Mouse (Mus musculus): ENCODE data around the gene 2410131K14Rik. TPM values are rescaled to one million over a fixed set of nuclear protein-coding genes. Genes with fewer than 3 reads are reported as not detected.

2410131K14Rik gene
- total RNA-seq, 2 experiments from 2014 or later, result 3.4 to 4.0 TPM

- intact Hi-C loops (cut with DNase I), result no loop called here
- DNase-seq, result no peak
Measured at GRCm38 (mm10) chr5:118260055-118260454, 15.0 kb downstream of the 2410131K14Rik start.

GRCm38 (mm10) chr5:118260642-118261041 is 15.6 kb downstream of the 2410131K14Rik start:
- intact Hi-C loops (cut with DNase I), result no loop called here
- DNase-seq, result no peak

GRCm38 (mm10) chr5:118261181-118261580 is 16.2 kb downstream of the 2410131K14Rik start:
- no peak for DNase-seq
- intact Hi-C loops (cut with DNase I), result no loop called here

DNA sequence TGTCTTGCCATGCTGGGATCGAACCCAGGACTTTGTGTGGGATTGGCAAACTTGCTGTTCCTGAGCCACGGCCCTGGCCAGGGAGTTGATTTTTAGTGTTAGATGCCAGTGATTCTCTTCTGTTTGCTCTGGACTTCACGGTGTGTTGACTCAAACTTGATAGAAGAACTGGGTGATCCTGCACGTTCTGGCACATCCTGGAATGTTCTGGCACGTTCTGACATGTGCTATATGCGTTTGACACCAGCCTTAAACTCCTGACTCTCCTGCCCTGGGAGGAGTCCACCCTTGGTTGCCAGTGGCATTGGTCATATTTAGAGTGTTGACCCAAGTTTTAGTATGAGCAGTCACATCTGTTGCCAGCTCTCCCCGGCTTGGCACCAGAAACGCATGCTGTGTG is 17.4 kb downstream of the 2410131K14Rik start:
- no peak for DNase-seq
- intact Hi-C loops (cut with DNase I), result no loop called here

DNA sequence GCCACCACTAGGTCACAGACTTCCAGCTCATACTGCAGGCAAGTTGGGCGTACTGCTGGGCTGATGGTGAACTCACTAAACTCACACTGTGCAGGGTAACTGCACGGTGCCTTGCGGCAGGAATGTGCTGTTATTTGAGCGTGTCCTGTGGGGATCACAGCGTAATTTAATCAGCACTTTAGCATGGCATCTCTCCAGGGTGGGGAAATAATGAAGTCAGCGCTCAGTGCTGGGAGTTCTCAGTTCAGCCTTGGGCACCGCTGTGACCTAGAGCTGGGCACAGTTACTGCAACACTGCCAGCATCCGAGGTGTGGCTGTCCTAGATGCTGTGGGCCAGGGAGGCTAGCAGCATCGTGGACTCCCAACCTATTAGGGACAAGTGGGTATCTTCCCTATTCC is 19.3 kb downstream of the 2410131K14Rik start:
- intact Hi-C loops (cut with DNase I), result no loop called here
- DNase-seq, result no peak

GRCm38 (mm10) chr5:118265366-118265765 is 20.3 kb downstream of the 2410131K14Rik start:
- intact Hi-C loops (cut with DNase I), result loop anchor here (5.0 kb wide), 1 partner anchor 497 kb away; no protein-coding TSS in a partner anchor
- no peak for DNase-seq

- DNase-seq, result no peak
- intact Hi-C loops (cut with DNase I), result loop anchor here (5.0 kb wide), 1 partner anchor 496 kb away; no protein-coding TSS in a partner anchor
Measured at GRCm38 (mm10) chr5:118266309-118266708, 21.3 kb downstream of the 2410131K14Rik start.

- intact Hi-C loops (cut with DNase I), result loop anchor here (2.0 to 5.0 kb wide), 2 partner anchors 468 to 493 kb away; no protein-coding TSS in a partner anchor
- DNase-seq, result peak; percentile 83 to 85
Measured at GRCm38 (mm10) chr5:118268987-118269386, 24.0 kb downstream of the 2410131K14Rik start.

- no peak for DNase-seq
- intact Hi-C loops (cut with DNase I), result loop anchor here (5.0 to 10.0 kb wide), 3 partner anchors 56 to 1433 kb away; no protein-coding TSS in a partner anchor
Measured at GRCm38 (mm10) chr5:118271449-118272110, 26.6 kb downstream of the 2410131K14Rik start.

GRCm38 (mm10) chr5:118273446-118273845 is 28.4 kb downstream of the 2410131K14Rik start:
- intact Hi-C loops (cut with DNase I), result loop anchor here (5.0 to 10.0 kb wide), 3 partner anchors 54 to 1431 kb away; no protein-coding TSS in a partner anchor
- no peak for DNase-seq

DNA sequence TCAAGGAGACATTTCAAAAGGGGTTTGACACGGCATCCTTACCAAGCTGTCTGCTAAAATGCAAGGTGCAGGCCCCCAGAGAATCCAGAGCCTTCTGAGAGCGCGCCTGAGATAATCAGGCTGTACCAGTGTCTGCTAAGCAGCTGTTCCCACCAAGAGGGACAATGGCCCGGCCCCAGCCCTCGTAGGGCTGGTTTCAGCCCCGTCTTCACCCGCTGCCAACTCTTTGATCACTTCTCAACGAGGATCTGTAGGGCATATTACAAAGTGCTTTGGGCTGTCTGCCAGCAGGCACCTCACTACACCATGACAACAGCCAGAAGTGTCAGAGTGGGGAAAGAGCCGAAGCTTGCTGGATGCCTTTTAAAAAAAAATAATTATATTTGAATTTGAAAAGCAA is 29.5 kb downstream of the 2410131K14Rik start:
- no peak for DNase-seq
- intact Hi-C loops (cut with DNase I), result loop anchor here (5.0 to 10.0 kb wide), 3 partner anchors 53 to 1430 kb away; no protein-coding TSS in a partner anchor

DNA sequence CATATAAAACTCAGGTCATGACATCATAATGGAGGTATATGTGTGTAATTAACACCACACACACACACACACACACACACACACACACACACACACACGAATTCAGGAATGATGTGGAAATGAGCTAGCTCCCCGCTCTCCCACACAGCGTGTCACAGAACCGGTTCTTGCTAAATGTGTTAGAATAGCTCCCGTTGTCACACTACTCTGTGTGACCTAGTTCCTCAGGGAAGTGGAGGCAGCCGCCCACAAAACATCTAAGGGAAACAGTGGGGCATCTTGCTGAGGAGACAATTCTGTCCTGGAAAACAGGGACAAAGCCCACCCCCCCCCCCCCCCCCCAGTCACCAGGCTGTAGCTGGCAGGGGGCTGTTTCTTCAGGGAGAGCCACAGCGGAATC is 31.3 kb downstream of the 2410131K14Rik start:
- intact Hi-C loops (cut with DNase I), result loop anchor here (10.0 kb wide), 2 partner anchors 379 to 1429 kb away; no protein-coding TSS in a partner anchor
- DNase-seq, result no peak

DNA sequence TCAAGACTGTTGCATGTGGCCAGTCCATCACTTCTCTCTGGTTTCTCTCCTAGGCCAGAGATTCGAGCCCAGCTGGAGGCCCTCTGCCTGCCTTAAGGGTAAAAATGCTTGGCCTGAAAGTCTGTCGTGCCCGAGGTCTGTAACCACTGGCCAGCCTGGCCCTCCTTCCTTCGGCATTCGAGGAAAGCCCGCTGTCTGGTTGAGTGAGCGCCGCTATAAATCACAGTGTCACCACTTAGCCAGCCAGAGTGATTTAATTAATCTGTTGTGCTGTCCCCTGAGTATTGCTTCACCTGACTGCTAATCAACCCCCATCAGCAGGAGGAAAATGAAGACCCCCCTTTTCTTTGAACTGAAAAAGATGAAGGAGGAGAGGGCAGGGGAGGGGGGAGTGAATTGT is 31.7 kb downstream of the 2410131K14Rik start:
- intact Hi-C loops (cut with DNase I), result loop anchor here (10.0 kb wide), 2 partner anchors 378 to 1428 kb away; no protein-coding TSS in a partner anchor
- no peak for DNase-seq

GRCm38 (mm10) chr5:118277741-118278495 is 32.9 kb downstream of the 2410131K14Rik start:
- no peak for DNase-seq
- intact Hi-C loops (cut with DNase I), result loop anchor here (2.0 to 10.0 kb wide), 3 partner anchors 77 to 1427 kb away; no protein-coding TSS in a partner anchor

- intact Hi-C loops (cut with DNase I), result no loop called here
- DNase-seq, result no peak
Measured at GRCm38 (mm10) chr5:118291453-118291852, 46.4 kb downstream of the 2410131K14Rik start.

GRCm38 (mm10) chr5:118292476-118292875 is 47.4 kb downstream of the 2410131K14Rik start:
- DNase-seq, result no peak
- intact Hi-C loops (cut with DNase I), result no loop called here

GRCm38 (mm10) chr5:118294086-118294864 is 49.2 kb downstream of the 2410131K14Rik start:
- DNase-seq, result peak; percentile 91 to 93
- intact Hi-C loops (cut with DNase I), result no loop called here

GRCm38 (mm10) chr5:118294865-118295258 is 49.8 kb downstream of the 2410131K14Rik start:
- intact Hi-C loops (cut with DNase I), result no loop called here
- DNase-seq, result no peak

DNA sequence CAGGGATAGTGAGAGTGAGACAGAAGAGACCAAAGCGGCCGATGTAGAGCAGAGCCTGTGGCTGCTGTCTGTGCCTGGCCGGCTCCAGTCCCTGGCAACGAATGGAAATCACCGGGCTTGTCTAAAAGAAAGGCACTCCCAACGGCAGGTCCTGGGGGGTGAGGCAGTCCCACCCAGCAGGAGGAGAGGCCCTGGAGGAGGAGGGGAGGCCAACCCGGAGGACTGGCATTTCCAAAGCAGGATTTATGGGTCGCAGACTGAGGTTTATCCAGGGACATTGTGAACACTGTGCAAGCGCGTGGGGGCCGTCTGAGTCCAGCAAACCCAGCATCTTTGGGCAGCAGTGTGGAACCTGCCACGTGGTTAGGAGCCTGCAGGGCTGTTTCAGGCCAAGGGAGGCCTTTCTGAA is 52.3 kb downstream of the 2410131K14Rik start:
- no peak for DNase-seq
- intact Hi-C loops (cut with DNase I), result no loop called here

- no peak for DNase-seq
- intact Hi-C loops (cut with DNase I), result no loop called here
Measured at GRCm38 (mm10) chr5:118299720-118300400, 54.8 kb downstream of the 2410131K14Rik start.

Measured in gastrocnemius, postnatal 36 days (tissue).